Mouse (Mus musculus) cortical plate, adult 2 months (tissue): ENCODE measurements around the gene Adamts18. TPM values are rescaled to one million over a fixed set of nuclear protein-coding genes. Genes with fewer than 3 reads are reported as not detected.

Source experiments
- H3K27ac ChIP-seq: fragments of 200-500 bp; 2 replicates; pipeline ENCODE4 v1.5.1; 2012; ENCODE audit warnings: low read length, control low read depth, inconsistent platforms; ENCODE audit not compliant: insufficient read depth
- H3K4me1 ChIP-seq: fragments of 200-500 bp; 2 replicates; pipeline ENCODE4 v1.6.1; 2011; ENCODE audit warnings: low read length; ENCODE audit not compliant: control insufficient read depth, insufficient read depth
- H3K4me3 ChIP-seq: fragments of 200-500 bp; 2 replicates; pipeline ENCODE4 v1.5.1; 2011; ENCODE audit warnings: mild to moderate bottlenecking, low read length, control low read depth; ENCODE audit not compliant: insufficient read depth
- CTCF ChIP-seq: fragments of 200-500 bp; IDR thresholded peaks from 2 replicates; pipeline ENCODE4 v1.5.1; 2011; ENCODE audit warnings: mild to moderate bottlenecking, control low read depth, low read length; ENCODE audit not compliant: insufficient read depth; ENCODE audit errors: extremely low read depth
- POLR2A ChIP-seq: fragments of 200-500 bp; IDR thresholded peaks from 2 replicates; pipeline ENCODE4 v1.6.1; 2011; ENCODE audit warnings: mild to moderate bottlenecking, low read length, control low read depth; ENCODE audit not compliant: insufficient read depth; ENCODE audit errors: extremely low read depth
- polyA plus RNA-seq: library from polyadenylated mRNA; depleted of rRNA; stranded (reverse); fragments of >200 nt; gene quantifications from 2 replicates; pipeline ENCODE4 v1.2.3, GENCODE M21; 2012

Adamts18 gene
- polyA plus RNA-seq, 1 experiment = 0.71 TPM

- Histone ChIP-seq H3K4me1 (peaks cover 2% of the 10 kb centered on the region), H3K4me3 (no peak overlapping the region), H3K27ac (no peak overlapping the region)
- no peak for TF ChIP-seq CTCF
Measured at GRCm38 (mm10) chr8:113866530-113866929, 18.0 kb upstream of the Adamts18 start.

DNA sequence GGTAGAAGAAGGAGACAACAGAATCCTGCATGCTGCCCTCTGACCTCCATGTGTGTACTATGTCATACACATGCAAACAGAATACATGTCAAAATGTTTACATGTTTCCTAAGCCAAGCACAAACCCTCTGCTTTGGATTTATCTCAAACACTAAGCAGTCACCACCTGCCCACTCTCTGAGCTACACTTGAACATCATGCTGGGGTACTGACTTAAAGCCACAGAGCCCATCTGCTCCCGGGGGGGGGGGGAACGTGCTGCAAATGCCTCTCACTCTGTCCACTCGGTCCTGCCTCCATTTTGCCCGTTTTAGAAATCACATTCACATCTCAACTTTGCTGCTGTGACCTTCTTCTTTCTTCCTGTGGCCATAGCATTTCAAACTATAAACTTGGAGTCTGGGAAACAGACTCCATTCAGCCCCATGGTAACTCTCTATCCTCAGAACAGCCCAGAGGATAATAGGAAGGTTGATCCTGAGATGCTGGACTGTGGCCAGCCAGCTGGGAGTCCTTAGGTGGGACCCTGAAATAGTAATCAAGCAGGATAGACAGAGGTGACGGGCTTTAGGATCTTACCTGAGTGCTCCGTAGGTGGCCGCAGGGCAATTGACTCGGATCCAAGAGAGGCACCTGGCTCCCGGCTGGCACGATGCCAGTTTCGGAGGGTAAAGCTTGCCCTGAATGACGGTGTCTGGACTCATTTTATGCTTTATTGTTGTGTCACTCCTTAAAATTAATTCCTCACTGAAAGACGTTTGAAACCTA, 17.0 kb upstream of the Adamts18 start:
- Histone ChIP-seq H3K4me1 (peaks cover 2% of the 10 kb centered on the region), H3K4me3 (no peak overlapping the region), H3K27ac (no peak overlapping the region)
- no peak for TF ChIP-seq CTCF
- no peak for TF ChIP-seq POLR2A

- H3K27ac ChIP-seq = no peak overlapping the region
- TF ChIP-seq CTCF = no peak
- TF ChIP-seq POLR2A = no peak
- peaks cover 2% of the 10 kb centered on the region for H3K4me1 ChIP-seq
- H3K4me3 ChIP-seq = no peak overlapping the region
Measured at GRCm38 (mm10) chr8:113859890-113860683, 11.5 kb upstream of the Adamts18 start.

GRCm38 (mm10) chr8:113858801-113859200, 10.3 kb upstream of the Adamts18 start:
- TF ChIP-seq CTCF (no peak), POLR2A (no peak)
- Histone ChIP-seq H3K4me3 (no peak overlapping the region), H3K27ac (no peak overlapping the region), H3K4me1 (no peaks in the 10 kb centered on the region; the same call in 1 of the 2 replicates)

DNA sequence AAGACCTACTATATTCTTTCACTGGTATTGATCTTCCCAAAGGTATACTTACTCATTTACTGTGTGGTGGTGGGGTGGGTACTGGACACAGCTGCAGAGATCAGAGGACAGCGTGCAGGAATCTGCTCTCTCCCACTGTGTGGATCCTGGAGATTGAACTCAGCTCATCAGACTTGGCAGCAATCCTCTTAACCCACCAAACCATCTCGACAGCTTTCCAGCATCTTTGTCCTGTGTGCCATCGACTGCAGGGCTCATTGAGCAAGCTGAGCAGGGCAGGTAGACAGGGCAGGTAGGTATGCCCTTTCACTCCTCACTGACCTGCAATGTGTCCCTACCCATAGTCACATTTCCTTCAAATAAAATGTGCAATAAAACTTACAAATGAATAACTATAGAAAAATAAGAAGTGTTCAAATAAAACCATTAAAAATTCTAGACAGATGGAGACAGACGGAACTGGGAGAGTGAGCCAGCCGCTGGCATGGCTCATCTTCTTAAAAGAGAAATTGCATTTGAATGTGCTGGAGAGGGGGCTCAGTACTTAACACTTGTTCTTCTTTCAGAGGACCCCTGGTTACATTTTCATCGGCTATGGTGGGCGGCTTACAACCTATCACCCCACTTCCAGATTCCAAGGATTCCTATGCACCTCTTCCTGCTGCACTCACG, 6.2 kb upstream of the Adamts18 start:
- TF ChIP-seq POLR2A (no peak), CTCF (no peak)
- Histone ChIP-seq H3K4me1 (no peaks in the 10 kb centered on the region; the same call in 1 of the 2 replicates), H3K27ac (no peak overlapping the region)

GRCm38 (mm10) chr8:113853714-113854113, 5.2 kb upstream of the Adamts18 start:
- Histone ChIP-seq H3K4me1 (no peaks in the 10 kb centered on the region; the same call in 1 of the 2 replicates), H3K4me3 (no peak overlapping the region), H3K27ac (no peak overlapping the region)
- no peak for TF ChIP-seq POLR2A
- TF ChIP-seq CTCF = no peak

More for the DNA sequence above, 6.2 kb upstream of the Adamts18 start:
- H3K4me3 ChIP-seq = no peak overlapping the region

DNA sequence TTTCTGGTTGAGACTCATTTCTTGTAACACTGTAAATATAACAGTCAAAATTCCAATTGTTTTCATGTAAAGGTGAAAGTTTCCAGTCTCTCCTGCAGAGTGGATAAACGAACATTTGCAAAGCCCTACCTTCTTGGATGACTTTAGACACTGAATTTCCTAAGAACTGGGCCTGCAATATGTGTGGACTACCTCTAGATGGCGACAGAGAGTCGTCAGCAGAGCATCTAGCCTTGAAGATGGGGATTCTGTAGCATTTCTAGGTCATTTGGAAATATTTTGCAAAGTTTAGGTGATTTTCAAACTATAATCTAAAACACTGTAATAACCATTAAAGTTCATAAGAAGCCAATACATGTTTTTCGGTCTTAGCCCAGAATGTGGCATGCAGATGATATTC, 3.1 kb upstream of the Adamts18 start:
- Histone ChIP-seq H3K4me3 (no peak overlapping the region), H3K4me1 (no peaks in the 10 kb centered on the region; the same call in 1 of the 2 replicates), H3K27ac (no peak overlapping the region)
- no peak for TF ChIP-seq POLR2A
- TF ChIP-seq CTCF = peak; percentile 69

DNA sequence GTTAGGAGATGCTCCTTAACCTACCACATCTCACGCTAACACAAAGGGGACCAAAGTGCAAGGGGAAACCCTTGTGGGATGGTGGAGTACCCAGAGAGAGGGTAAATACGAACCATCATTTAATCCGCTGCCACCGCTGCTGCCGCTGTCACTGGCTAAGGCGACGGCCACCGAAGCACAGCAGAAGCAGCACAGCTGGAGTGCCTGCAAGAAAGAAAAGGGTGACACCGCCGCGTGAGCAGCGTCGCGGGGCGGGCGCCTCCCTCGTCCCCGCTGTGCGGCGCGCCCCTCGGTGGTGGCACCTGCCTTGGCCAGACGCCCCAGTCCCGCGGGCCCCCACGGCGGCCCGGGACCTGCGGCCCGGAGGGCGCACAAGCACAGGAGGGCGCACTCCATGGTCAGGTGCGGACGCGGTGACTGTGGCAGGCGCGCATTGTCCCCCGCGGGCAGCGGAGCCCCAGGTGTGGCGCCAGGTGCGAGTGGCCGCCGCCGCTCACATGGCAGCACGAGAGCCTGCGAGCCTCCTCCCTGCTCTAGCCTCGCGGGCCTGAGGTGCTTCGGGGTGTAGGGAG, 371 bp downstream of the Adamts18 start:
- Histone ChIP-seq H3K27ac (no peak overlapping the region), H3K4me1 (no peaks in the 10 kb centered on the region; the same call in 1 of the 2 replicates), H3K4me3 (peak overlapping the region; percentile 32)
- TF ChIP-seq CTCF = no peak

GRCm38 (mm10) chr8:113847606-113848080, 895 bp downstream of the Adamts18 start:
- H3K27ac ChIP-seq = no peak overlapping the region
- no peaks in the 10 kb centered on the region; the same call in 1 of the 2 replicates for H3K4me1 ChIP-seq
- peak overlapping the region; percentile 32 for H3K4me3 ChIP-seq
- TF ChIP-seq POLR2A = no peak
- no peak for TF ChIP-seq CTCF

DNA sequence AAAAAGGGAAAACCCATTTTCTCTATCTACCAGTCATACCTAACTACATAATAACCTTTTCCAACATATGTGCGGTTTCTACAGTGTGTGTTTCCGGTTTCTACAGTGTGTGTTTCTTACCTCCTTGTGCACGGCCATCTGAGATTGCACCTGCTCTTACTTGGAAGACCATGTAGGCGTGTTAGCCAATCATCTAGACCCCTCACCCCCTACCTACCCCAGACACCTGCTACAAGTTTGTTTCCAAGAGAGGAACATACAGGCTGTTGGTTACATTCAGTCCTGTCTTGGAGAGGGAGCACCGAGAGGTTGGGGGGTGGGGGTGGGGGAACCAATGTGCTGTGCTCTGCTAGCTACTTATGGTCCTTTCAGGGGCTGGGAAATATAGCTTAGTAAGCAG, 1.9 kb downstream of the Adamts18 start:
- no peak for TF ChIP-seq CTCF
- no peak overlapping the region for H3K27ac ChIP-seq
- no peak overlapping the region for H3K4me3 ChIP-seq
- H3K4me1 ChIP-seq = no peaks in the 10 kb centered on the region; the same call in 1 of the 2 replicates
